Mouse (Mus musculus) monocyte, adult 2 months (primary cell): ENCODE measurements around the gene Cmss1.
A peak's percentile ranks its signal among the peaks of the same experiment; 100 is the strongest.

Source experiments
- DNase-seq, 2 experiments: peaks; one replicate each; pipeline ENCODE4 v3.0.0; 2022; ENCODE audit warnings: low spot score in 2 of 2, low read depth in 1 of 2

The Cmss1 gene

GRCm38 (mm10) chr16:57352751-57353150, 253.9 kb downstream of the Cmss1 start, which contains the start of gene Filip1l:
Gene Filip1l, plus strand, starts transcription at chr16:57353093.
- DNase-seq = no peak

GRCm38 (mm10) chr16:57349689-57350088, 257.0 kb downstream of the Cmss1 start:
- DNase-seq = no peak

GRCm38 (mm10) chr16:57349039-57349438, 257.6 kb downstream of the Cmss1 start:
- DNase-seq = no peak

- DNase-seq = no peak
Observed at GRCm38 (mm10) chr16:57346258-57346657, 260.4 kb downstream of the Cmss1 start.

- no peak for DNase-seq
Observed at GRCm38 (mm10) chr16:57340613-57340898, 266.1 kb downstream of the Cmss1 start.

GRCm38 (mm10) chr16:57339765-57340612, 266.7 kb downstream of the Cmss1 start:
- no peak for DNase-seq

- DNase-seq = peak; percentile 67 to 78
Observed at GRCm38 (mm10) chr16:57336770-57337423, 269.8 kb downstream of the Cmss1 start.

- no peak for DNase-seq
Observed at GRCm38 (mm10) chr16:57332301-57332700, 274.4 kb downstream of the Cmss1 start.

- no peak for DNase-seq
Observed at GRCm38 (mm10) chr16:57330111-57330510, 276.6 kb downstream of the Cmss1 start.

- DNase-seq = no peak
Observed at GRCm38 (mm10) chr16:57329028-57329427, 277.6 kb downstream of the Cmss1 start.

GRCm38 (mm10) chr16:57326996-57327395, 279.7 kb downstream of the Cmss1 start:
- DNase-seq = no peak

GRCm38 (mm10) chr16:57319284-57320124, 287.2 kb downstream of the Cmss1 start:
- no peak for DNase-seq

- DNase-seq = no peak
Observed at GRCm38 (mm10) chr16:57318637-57319125, 288.0 kb downstream of the Cmss1 start.

- DNase-seq = no peak
Observed at GRCm38 (mm10) chr16:57317882-57318636, 288.6 kb downstream of the Cmss1 start.

GRCm38 (mm10) chr16:57317127-57317526, 289.5 kb downstream of the Cmss1 start:
- no peak for DNase-seq

- no peak for DNase-seq
Observed at GRCm38 (mm10) chr16:57315026-57315425, 291.6 kb downstream of the Cmss1 start.

GRCm38 (mm10) chr16:57314236-57314635, 292.4 kb downstream of the Cmss1 start:
- no peak for DNase-seq

GRCm38 (mm10) chr16:57313487-57313886, 293.2 kb downstream of the Cmss1 start:
- no peak for DNase-seq

- no peak for DNase-seq
Observed at GRCm38 (mm10) chr16:57312130-57312529, 294.5 kb downstream of the Cmss1 start.

- no peak for DNase-seq
Observed at GRCm38 (mm10) chr16:57305463-57305862, 301.2 kb downstream of the Cmss1 start.

- no peak for DNase-seq
Observed at GRCm38 (mm10) chr16:57303716-57304115, 302.9 kb downstream of the Cmss1 start.
